Mouse (Mus musculus): Measurements from ENCODE around the gene Wdr61. TPM values are rescaled to one million over a fixed set of nuclear protein-coding genes. Genes with fewer than 3 reads are reported as not detected.
A peak's percentile ranks its signal among the peaks of the same experiment; 100 is the strongest.
"Not testable (repeated sequence)": the region's sequence is repeated elsewhere in the genome, so short reads cannot be mapped to it uniquely, and the experiment has no call there.

The Wdr61 gene
- polyA plus RNA-seq, 1 experiment from 2014 or later: 151 TPM

DNA sequence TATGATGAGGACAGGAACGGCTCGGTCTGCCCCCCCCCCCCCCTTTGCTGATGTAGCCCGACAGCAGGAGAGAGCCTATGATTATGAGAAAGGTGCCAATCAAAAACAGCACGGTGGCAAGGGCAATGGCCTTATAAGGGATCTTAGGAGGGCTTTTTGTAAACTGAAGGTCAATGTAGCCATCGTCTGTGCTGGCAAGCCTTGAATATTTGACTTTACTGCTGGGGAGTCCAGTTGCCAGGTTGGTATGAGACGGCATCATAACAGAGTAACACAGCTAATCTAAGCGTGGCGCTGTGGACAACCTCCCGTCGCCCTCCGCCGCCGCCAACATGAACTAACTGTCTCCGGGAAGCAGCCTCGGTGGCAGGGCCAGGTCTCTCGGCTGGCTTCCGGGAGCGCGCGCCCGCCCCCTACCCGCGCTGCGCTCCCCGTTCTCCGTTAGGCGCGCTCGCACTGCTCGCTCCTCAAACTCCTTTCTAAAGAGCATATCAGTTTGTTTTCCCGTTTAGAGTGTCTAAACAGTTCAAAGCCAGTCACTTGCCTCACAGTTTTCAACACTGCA, 43.0 kb downstream of the Wdr61 start:
- not testable (repeated sequence) for H3K9me3 ChIP-seq (replicated peaks; ENCODE audit: control insufficient read depth, low read length); H3K27ac ChIP-seq (ENCODE audit: low read length); H3K27me3 ChIP-seq (ENCODE audit: control insufficient read depth, insufficient read depth, low read length); H3K36me3 ChIP-seq (ENCODE audit: control insufficient read depth, insufficient read depth, low read length); H3K4me1 ChIP-seq (ENCODE audit: control insufficient read depth, insufficient read depth, low read length)
- Histone ChIP-seq H3K4me2 (ENCODE audit: low read depth, low read length) (peak overlapping the region; percentile 66), H3K9ac (ENCODE audit: low read length) (peak overlapping the region; percentile 56), H3K4me3 (replicated peaks; ENCODE audit: low read length) (peak overlapping the region; percentile 36)
- 5% methylated on average over 31 of the region's 31 CpGs for WGBS
- ATAC-seq (ENCODE audit: insufficient read depth, low FRiP score): peak; percentile 47; the same call in 1 of the 2 replicates

- not testable (repeated sequence) for H3K27me3 ChIP-seq (ENCODE audit: control insufficient read depth, insufficient read depth, low read length); H3K9me3 ChIP-seq (replicated peaks; ENCODE audit: control insufficient read depth, low read length); H3K4me3 ChIP-seq (replicated peaks; ENCODE audit: low read length); H3K27ac ChIP-seq (ENCODE audit: low read length); H3K36me3 ChIP-seq (ENCODE audit: control insufficient read depth, insufficient read depth, low read length); H3K9ac ChIP-seq (ENCODE audit: low read length); H3K4me1 ChIP-seq (ENCODE audit: control insufficient read depth, insufficient read depth, low read length); ATAC-seq (ENCODE audit: insufficient read depth, low FRiP score); H3K4me2 ChIP-seq (ENCODE audit: low read depth, low read length)
- 80% methylated on average over 2 of the region's 2 CpGs for WGBS
Observed at GRCm38 (mm10) chr9:54690697-54691096, 43.6 kb downstream of the Wdr61 start.

DNA sequence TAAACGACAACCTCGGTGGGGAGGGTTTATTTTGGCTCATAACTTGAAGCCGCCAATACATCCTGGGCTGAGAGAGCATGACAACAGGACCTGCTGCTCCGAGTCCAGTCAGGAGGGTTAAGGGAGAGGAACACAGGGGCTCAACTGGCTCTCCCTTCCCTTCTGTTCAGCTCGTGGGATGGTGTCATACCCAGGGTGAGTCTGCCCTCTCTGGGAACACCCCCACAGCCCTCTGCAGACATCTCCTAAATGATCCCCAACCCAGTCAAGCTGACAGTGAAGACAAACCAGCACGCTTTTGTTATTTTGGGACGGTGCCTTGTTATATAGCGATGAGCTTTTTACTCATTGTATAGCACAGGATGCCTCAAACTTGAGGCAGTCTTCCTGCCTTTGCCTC, 44.9 kb downstream of the Wdr61 start:
- WGBS: 67% methylated on average over 8 of the region's 8 CpGs
- no peak overlapping the region for H3K9ac ChIP-seq (ENCODE audit: low read length)
- H3K27ac ChIP-seq (ENCODE audit: low read length): no peak overlapping the region
- H3K4me3 ChIP-seq (replicated peaks; ENCODE audit: low read length): no peak overlapping the region
- H3K27me3 ChIP-seq (ENCODE audit: control insufficient read depth, insufficient read depth, low read length): no peaks in the 10 kb centered on the region
- ATAC-seq (ENCODE audit: insufficient read depth, low FRiP score): no peak
- H3K36me3 ChIP-seq (ENCODE audit: control insufficient read depth, insufficient read depth, low read length): no peaks in the 10 kb centered on the region
- no peaks in the 10 kb centered on the region for H3K9me3 ChIP-seq (replicated peaks; ENCODE audit: control insufficient read depth, low read length)
- H3K4me1 ChIP-seq (ENCODE audit: control insufficient read depth, insufficient read depth, low read length): 0 out of 2 replicates have a peak, but pooled peaks cover 4% of the 10 kb centered on the region
- H3K4me2 ChIP-seq (ENCODE audit: low read depth, low read length): no peak overlapping the region

- no peaks in the 10 kb centered on the region for H3K27me3 ChIP-seq (ENCODE audit: control insufficient read depth, insufficient read depth, low read length)
- no peaks in the 10 kb centered on the region for H3K9me3 ChIP-seq (replicated peaks; ENCODE audit: control insufficient read depth, low read length)
- H3K36me3 ChIP-seq (ENCODE audit: control insufficient read depth, insufficient read depth, low read length): no peaks in the 10 kb centered on the region
- no peak overlapping the region for H3K4me3 ChIP-seq (replicated peaks; ENCODE audit: low read length)
- H3K9ac ChIP-seq (ENCODE audit: low read length): no peak overlapping the region
- WGBS: 58% methylated on average over 14 of the region's 14 CpGs
- ATAC-seq (ENCODE audit: insufficient read depth, low FRiP score): no peak
- no peak overlapping the region for H3K27ac ChIP-seq (ENCODE audit: low read length)
- 0 out of 2 replicates have a peak, but pooled peaks cover 4% of the 10 kb centered on the region for H3K4me1 ChIP-seq (ENCODE audit: control insufficient read depth, insufficient read depth, low read length)
- no peak overlapping the region for H3K4me2 ChIP-seq (ENCODE audit: low read depth, low read length)
Observed at GRCm38 (mm10) chr9:54687246-54688236, 46.8 kb downstream of the Wdr61 start.

DNA sequence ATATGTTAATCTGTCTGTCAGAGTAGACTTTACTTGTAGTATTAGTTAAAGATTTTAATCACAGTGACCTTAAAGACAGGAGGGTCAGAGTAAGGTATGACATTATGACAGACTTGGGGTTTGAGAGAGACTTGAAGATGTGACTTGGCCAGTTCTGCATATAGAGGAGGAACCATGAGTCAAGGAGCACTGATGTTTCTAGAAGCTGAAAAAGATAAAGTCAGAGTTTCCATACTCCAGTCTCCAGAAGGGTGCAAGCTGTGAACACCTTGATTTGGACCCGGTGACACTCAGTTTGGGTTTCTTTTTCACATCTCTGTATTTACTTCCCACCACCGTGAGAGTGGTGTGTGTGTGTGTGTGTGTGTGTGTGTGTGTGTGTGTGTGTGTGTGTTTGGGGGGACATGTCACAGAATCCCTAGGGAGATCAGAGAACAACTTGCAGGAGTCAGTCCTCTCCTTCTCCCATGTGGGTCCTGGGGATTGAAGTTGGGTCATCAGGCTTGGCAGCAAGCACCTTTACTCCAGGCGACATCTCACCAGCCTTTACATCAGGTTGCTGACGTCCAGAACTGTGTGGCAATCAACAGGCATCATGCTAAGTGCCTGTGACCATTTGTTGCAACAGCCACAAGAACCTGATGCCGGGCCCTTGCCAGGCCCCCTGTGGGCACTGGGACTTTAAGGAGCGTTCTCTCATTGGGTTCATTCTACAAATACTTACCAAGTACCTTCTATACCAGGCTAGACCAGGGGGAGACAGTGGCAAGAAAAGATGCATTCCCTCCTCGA, 50.3 kb downstream of the Wdr61 start:
- ATAC-seq (ENCODE audit: insufficient read depth, low FRiP score): no peak
- Histone ChIP-seq H3K9ac (ENCODE audit: low read length) (no peak overlapping the region), H3K4me2 (ENCODE audit: low read depth, low read length) (no peak overlapping the region), H3K27ac (ENCODE audit: low read length) (no peak overlapping the region), H3K36me3 (ENCODE audit: control insufficient read depth, insufficient read depth, low read length) (no peaks in the 10 kb centered on the region), H3K27me3 (ENCODE audit: control insufficient read depth, insufficient read depth, low read length) (no peaks in the 10 kb centered on the region), H3K9me3 (replicated peaks; ENCODE audit: control insufficient read depth, low read length) (no peaks in the 10 kb centered on the region), H3K4me1 (ENCODE audit: control insufficient read depth, insufficient read depth, low read length) (no peaks in the 10 kb centered on the region), H3K4me3 (replicated peaks; ENCODE audit: low read length) (no peak overlapping the region)
- WGBS: 68% methylated on average over 7 of the region's 7 CpGs

GRCm38 (mm10) chr9:54682846-54683245, 51.5 kb downstream of the Wdr61 start:
- no peak overlapping the region for H3K4me2 ChIP-seq (ENCODE audit: low read depth, low read length)
- 57% methylated on average over 2 of the region's 4 CpGs for WGBS
- H3K36me3 ChIP-seq (ENCODE audit: control insufficient read depth, insufficient read depth, low read length): no peaks in the 10 kb centered on the region
- H3K27ac ChIP-seq (ENCODE audit: low read length): no peak overlapping the region
- ATAC-seq (ENCODE audit: insufficient read depth, low FRiP score): no peak
- no peaks in the 10 kb centered on the region for H3K4me1 ChIP-seq (ENCODE audit: control insufficient read depth, insufficient read depth, low read length)
- H3K9ac ChIP-seq (ENCODE audit: low read length): no peak overlapping the region
- no peaks in the 10 kb centered on the region for H3K27me3 ChIP-seq (ENCODE audit: control insufficient read depth, insufficient read depth, low read length)
- H3K4me3 ChIP-seq (replicated peaks; ENCODE audit: low read length): no peak overlapping the region
- no peaks in the 10 kb centered on the region for H3K9me3 ChIP-seq (replicated peaks; ENCODE audit: control insufficient read depth, low read length)

GRCm38 (mm10) chr9:54676531-54676986, 57.8 kb downstream of the Wdr61 start:
- Histone ChIP-seq H3K4me1 (ENCODE audit: control insufficient read depth, insufficient read depth, low read length) (no peaks in the 10 kb centered on the region), H3K4me3 (replicated peaks; ENCODE audit: low read length) (peak overlapping the region; percentile 43), H3K9ac (ENCODE audit: low read length) (peak overlapping the region; percentile 65), H3K36me3 (ENCODE audit: control insufficient read depth, insufficient read depth, low read length) (no peaks in the 10 kb centered on the region), H3K27ac (ENCODE audit: low read length) (no peak overlapping the region), H3K9me3 (replicated peaks; ENCODE audit: control insufficient read depth, low read length) (no peaks in the 10 kb centered on the region), H3K4me2 (ENCODE audit: low read depth, low read length) (peak overlapping the region; percentile 73), H3K27me3 (ENCODE audit: control insufficient read depth, insufficient read depth, low read length) (no peaks in the 10 kb centered on the region)
- WGBS: 2% methylated on average over 14 of the region's 14 CpGs
- peak; percentile 52 for ATAC-seq (ENCODE audit: insufficient read depth, low FRiP score)

- 83% methylated on average over 13 of the region's 13 CpGs for WGBS
- H3K27me3 ChIP-seq (ENCODE audit: control insufficient read depth, insufficient read depth, low read length): no peaks in the 10 kb centered on the region
- H3K4me1 ChIP-seq (ENCODE audit: control insufficient read depth, insufficient read depth, low read length): no peaks in the 10 kb centered on the region
- H3K36me3 ChIP-seq (ENCODE audit: control insufficient read depth, insufficient read depth, low read length): no peaks in the 10 kb centered on the region
- no peak overlapping the region for H3K4me3 ChIP-seq (replicated peaks; ENCODE audit: low read length)
- H3K4me2 ChIP-seq (ENCODE audit: low read depth, low read length): no peak overlapping the region
- no peak overlapping the region; the same call in 1 of the 2 replicates for H3K27ac ChIP-seq (ENCODE audit: low read length)
- no peak overlapping the region for H3K9ac ChIP-seq (ENCODE audit: low read length)
- no peak for ATAC-seq (ENCODE audit: insufficient read depth, low FRiP score)
- no peaks in the 10 kb centered on the region for H3K9me3 ChIP-seq (replicated peaks; ENCODE audit: control insufficient read depth, low read length)
Observed at GRCm38 (mm10) chr9:54673887-54674286, 60.4 kb downstream of the Wdr61 start.

All from stomach, embryonic 16.5 days (tissue).